Mouse (Mus musculus) adrenal gland, postnatal 36 days (tissue): Measurements from ENCODE around the gene Olfr1051. TPM values are rescaled to one million over a fixed set of nuclear protein-coding genes. Genes with fewer than 3 reads are reported as not detected.
"Not testable (repeated sequence)": the region's sequence is repeated elsewhere in the genome, so short reads cannot be mapped to it uniquely, and the experiment has no call there.

Experiments used
- DNase-seq, 2 experiments: peaks; one replicate each; pipeline ENCODE4 v3.0.0; 2021; ENCODE audit warnings: mixed read lengths in 1 of 2
- long read RNA-seq, 2 experiments: library from polyadenylated mRNA; stranded (forward); transcript quantifications; one replicate each; pipeline ENCODE4 v2.0.0; 2021; ENCODE audit warnings: borderline sequencing depth in 2 of 2
- total RNA-seq, 2 experiments: library from RNA; stranded (reverse); gene quantifications; 2 replicates each; pipeline ENCODE4 v1.2.3; 2021

The Olfr1051 gene
- not detected for total RNA-seq
- long read RNA-seq, experiment 1: 0 reads
- long read RNA-seq, experiment 2: 0 reads

- DNase-seq: not testable (repeated sequence)
Observed at GRCm38 (mm10) chr2:86278988-86279387, at the start of gene Olfr1051. Gene Olfr1051 (minus strand): TSS chr2:86279088.

GRCm38 (mm10) chr2:86315184-86315583 lies 36.3 kb upstream of the Olfr1051 start, which contains the start of gene Olfr1053:
Gene Olfr1053 (minus strand): TSS chr2:86315284.
- no peak for DNase-seq

GRCm38 (mm10) chr2:86292155-86292554 lies 13.3 kb upstream of the Olfr1051 start, which contains the start of gene Olfr1052:
Gene Olfr1052 (plus strand): TSS chr2:86292455.
- no peak for DNase-seq

- not testable (repeated sequence) for DNase-seq
Observed at GRCm38 (mm10) chr2:86258228-86258627, 20.7 kb downstream of the Olfr1051 start, which contains the start of gene Olfr1049. Gene Olfr1049 (minus strand): TSS chr2:86258328.

- DNase-seq: no peak
Observed at GRCm38 (mm10) chr2:86240189-86240588, 38.7 kb downstream of the Olfr1051 start, which contains the start of gene Olfr1048. Gene Olfr1048 (minus strand): TSS chr2:86240289.

GRCm38 (mm10) chr2:86231301-86231700 lies 47.6 kb downstream of the Olfr1051 start, which contains the start of gene Olfr1047:
Gene Olfr1047 (minus strand): TSS chr2:86231401.
- no peak for DNase-seq

Other genes with a start within 250 kb of the Olfr1051 start
- gene Olfr1034, start 233.2 kb downstream of the Olfr1051 start, total RNA-seq: under 1 TPM in 1 of 2 experiments, not detected in 1; 0.33 TPM
- gene Olfr1036, start 205.1 kb downstream of the Olfr1051 start, total RNA-seq: not detected
- gene Olfr1037, start 191.7 kb downstream of the Olfr1051 start, total RNA-seq: not detected
- not detected for gene Olfr1039, start 143.2 kb downstream of the Olfr1051 start, total RNA-seq
- not detected for gene Olfr1040, start 132.4 kb downstream of the Olfr1051 start, total RNA-seq
- not detected for gene Olfr1042, start 117.2 kb downstream of the Olfr1051 start, total RNA-seq
- not detected for gene Olfr1043, start 111.6 kb downstream of the Olfr1051 start, total RNA-seq
- gene Olfr1044, start 101.3 kb downstream of the Olfr1051 start, total RNA-seq: not detected
- gene Olfr52, start 93.4 kb downstream of the Olfr1051 start, total RNA-seq: not detected
- not detected for gene Olfr1045, start 76.1 kb downstream of the Olfr1051 start, total RNA-seq
- not detected for gene Olfr1046, start 59.8 kb downstream of the Olfr1051 start, total RNA-seq
- gene Olfr1047, start 47.7 kb downstream of the Olfr1051 start, total RNA-seq: not detected
- gene Olfr1048, start 38.8 kb downstream of the Olfr1051 start, total RNA-seq: not detected
- not detected for gene Olfr1049, start 20.8 kb downstream of the Olfr1051 start, total RNA-seq
- not detected for gene Olfr1052, start 13.4 kb upstream of the Olfr1051 start, total RNA-seq
- not detected for gene Olfr1053, start 36.2 kb upstream of the Olfr1051 start, total RNA-seq
- gene Olfr1054, start 56.3 kb upstream of the Olfr1051 start, total RNA-seq: not detected
- not detected for gene Olfr1055, start 71.2 kb upstream of the Olfr1051 start, total RNA-seq
- not detected for gene Olfr1056, start 83.4 kb upstream of the Olfr1051 start, total RNA-seq
- gene Olfr1057, start 99.3 kb upstream of the Olfr1051 start, total RNA-seq: not detected
- not detected for gene Olfr1058, start 109.5 kb upstream of the Olfr1051 start, total RNA-seq
- gene Olfr1061, start 135.0 kb upstream of the Olfr1051 start, total RNA-seq: not detected
- gene Olfr1062, start 147.7 kb upstream of the Olfr1051 start, total RNA-seq: not detected
- not detected for gene Olfr1065, start 171.5 kb upstream of the Olfr1051 start, total RNA-seq
- not detected for gene Olfr1066, start 177.2 kb upstream of the Olfr1051 start, total RNA-seq
- gene Olfr228, start 208.3 kb upstream of the Olfr1051 start, total RNA-seq: not detected
- gene Olfr1076, start 229.4 kb upstream of the Olfr1051 start, total RNA-seq: not detected